13 mouse cellular contexts compared by ENCODE assay signal in the genomic region with DNA sequence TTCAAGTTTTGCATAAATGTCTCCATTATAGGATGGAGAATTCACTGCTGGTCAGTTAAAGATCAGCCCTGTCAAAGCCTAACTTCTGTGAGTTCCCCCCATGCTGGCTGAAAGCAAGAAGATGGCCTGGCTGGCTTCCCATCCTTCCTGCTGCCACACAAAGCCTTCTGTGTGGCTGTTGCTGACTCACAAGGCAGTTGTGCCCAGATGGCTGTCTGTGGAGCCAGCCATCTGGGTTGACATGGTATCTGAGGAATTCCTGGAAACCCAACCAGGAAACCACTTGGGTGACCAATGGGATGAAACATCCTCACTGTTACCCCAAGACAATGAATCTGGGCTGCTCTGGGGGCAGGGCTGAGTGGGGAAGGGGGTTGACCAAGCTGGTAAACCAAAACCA.
DNase-seq lines count a peak whose midpoint lies in the region; ATAC-seq lines count a peak whose summit lies in the region.
"Had no signal": no experiment of that assay in that cellular context is flagged by ENCODE, and none has a peak within 500 bp of the region (broad histone marks: within the 10 kb centered on the region; RNA-seq: fewer than 3 reads in every experiment).

No protein-coding gene starts in this region.

- no peak for ATAC-seq in embryonic facial prominence, embryonic 14.5 days (ENCODE audit: low read depth)

- no peaks in the 10 kb centered on the region for H3K27me3 ChIP-seq in embryonic facial prominence, embryonic 14.5 days (replicated peaks; ENCODE audit: control insufficient read depth, insufficient read depth, low read length)
- H3K27me3 ChIP-seq in embryonic facial prominence, embryonic 10.5 days (replicated peaks; ENCODE audit: low read depth, poor library complexity, severe bottlenecking): peaks cover 11% of the 10 kb centered on the region
- H3K27me3 ChIP-seq: liver, embryonic 15.5 days; neural tube, embryonic 13.5 days had no signal

- H3K9ac ChIP-seq in embryonic facial prominence, embryonic 14.5 days (ENCODE audit: low read depth, low read length): no peak overlapping the region
- H3K9ac ChIP-seq: embryonic facial prominence, embryonic 13.5 days; liver, embryonic 15.5 days; neural tube, embryonic 13.5 days had no signal

- H3K27ac ChIP-seq in embryonic facial prominence, embryonic 14.5 days (replicated peaks; ENCODE audit: low read depth, low read length): no peak overlapping the region
- no peak overlapping the region for H3K27ac ChIP-seq in embryonic facial prominence, embryonic 10.5 days (replicated peaks)
- H3K27ac ChIP-seq: embryonic facial prominence, embryonic 13.5 days; kidney, postnatal 0 days; liver, embryonic 15.5 days; midbrain, embryonic 10.5 days; neural tube, embryonic 13.5 days had no signal

- peak; percentile 39 for DNase-seq in embryonic facial prominence, embryonic 14.5 days (ENCODE audit: low spot score)
- DNase-seq in embryonic facial prominence, embryonic 10.5 days (ENCODE audit: low spot score): no peak
- DNase-seq in Muller cell, postnatal 12 days (ENCODE audit: inconsistent ontology term): peak; percentile 97
- peak; percentile 86 for DNase-seq in layer of hippocampus, adult 9-11 months
- DNase-seq in right cerebral cortex, adult 2 months (ENCODE audit: low spot score in 2 of 2): peak; percentile 53 to 67
- DNase-seq in yolk sac, embryonic 10.5 days (ENCODE audit: low spot score): no peak
- DNase-seq in retina, embryonic 14.5 days (ENCODE audit: low spot score): no peak
- DNase-seq in spleen, adult 18-20 months: no peak

- H3K4me3 ChIP-seq in embryonic facial prominence, embryonic 14.5 days (ENCODE audit: low read depth, low read length): no peak overlapping the region
- H3K4me3 ChIP-seq in embryonic facial prominence, embryonic 10.5 days: no peak overlapping the region
- H3K4me3 ChIP-seq: embryonic facial prominence, embryonic 13.5 days; liver, embryonic 15.5 days; midbrain, embryonic 10.5 days; neural tube, embryonic 13.5 days had no signal

- no peaks in the 10 kb centered on the region for H3K9me3 ChIP-seq in embryonic facial prominence, embryonic 14.5 days (ENCODE audit: control insufficient read depth, low read length)
- H3K9me3 ChIP-seq in embryonic facial prominence, embryonic 10.5 days: no peaks in the 10 kb centered on the region
- H3K9me3 ChIP-seq: embryonic facial prominence, embryonic 13.5 days; liver, embryonic 15.5 days; midbrain, embryonic 10.5 days; neural tube, embryonic 13.5 days had no signal

- H3K36me3 ChIP-seq in embryonic facial prominence, embryonic 14.5 days (ENCODE audit: control insufficient read depth, insufficient read depth, low read length): no peaks in the 10 kb centered on the region
- H3K36me3 ChIP-seq in embryonic facial prominence, embryonic 10.5 days (replicated peaks): no peaks in the 10 kb centered on the region
- H3K36me3 ChIP-seq: embryonic facial prominence, embryonic 13.5 days; liver, embryonic 15.5 days; midbrain, embryonic 10.5 days; neural tube, embryonic 13.5 days had no signal

- H3K4me2 ChIP-seq in embryonic facial prominence, embryonic 14.5 days (ENCODE audit: low read depth, low read length): no peak overlapping the region
- H3K4me2 ChIP-seq: embryonic facial prominence, embryonic 13.5 days; liver, embryonic 15.5 days; neural tube, embryonic 13.5 days had no signal

- H3K4me1 ChIP-seq in embryonic facial prominence, embryonic 14.5 days (ENCODE audit: control insufficient read depth, insufficient read depth, low read length): no peaks in the 10 kb centered on the region
- H3K4me1 ChIP-seq in embryonic facial prominence, embryonic 10.5 days: peaks cover 4% of the 10 kb centered on the region
- H3K4me1 ChIP-seq: embryonic facial prominence, embryonic 13.5 days; liver, embryonic 15.5 days had no signal

Comparison
In these comparisons a context has a peak if more than half of its experiments do, and no peak if none do; other contexts are left out.
1. DNase-seq: peak in embryonic facial prominence, embryonic 14.5 days (single experiment), Muller cell, postnatal 12 days (single experiment), layer of hippocampus, adult 9-11 months (single experiment) and right cerebral cortex, adult 2 months (2 of 2); none in embryonic facial prominence, embryonic 10.5 days (single experiment), yolk sac, embryonic 10.5 days (single experiment), retina, embryonic 14.5 days (single experiment) and spleen, adult 18-20 months (0 of 2).